Mouse (Mus musculus) c-Kit-positive CD71-positive TER-119-positive erythroid progenitor cells, embryonic 14.5 days (primary cell): ENCODE results near the gene Igf2r.

ENCODE experiments used
- DNase-seq: peaks from one replicate; pipeline ENCODE4 v3.0.0-alpha.2; 2013; ENCODE audit warnings: low spot score

Igf2r gene

GRCm38 (mm10) chr17:12749421-12750367 lies 19.8 kb downstream of the Igf2r start:
- DNase-seq = no peak

DNA sequence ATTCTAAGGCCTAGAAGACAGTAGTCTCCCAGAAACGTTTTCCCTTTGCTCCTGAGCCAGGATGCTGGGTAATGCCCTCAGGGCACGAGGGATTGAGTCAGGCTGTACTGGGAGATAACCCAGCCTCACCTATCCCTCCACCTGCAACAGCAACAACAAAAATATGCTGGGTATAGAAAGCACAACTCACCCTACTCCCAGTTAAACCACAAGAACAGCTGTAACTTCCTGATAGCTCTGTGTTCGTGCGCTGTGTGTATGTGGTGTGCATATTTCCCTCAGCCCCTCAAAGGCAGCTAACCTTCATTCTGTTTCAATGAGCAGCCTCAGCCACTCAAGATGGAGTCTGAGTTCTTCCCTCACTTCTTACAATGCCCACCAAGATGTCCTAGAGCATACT lies 23.7 kb downstream of the Igf2r start:
- peak; percentile 52 for DNase-seq

DNA sequence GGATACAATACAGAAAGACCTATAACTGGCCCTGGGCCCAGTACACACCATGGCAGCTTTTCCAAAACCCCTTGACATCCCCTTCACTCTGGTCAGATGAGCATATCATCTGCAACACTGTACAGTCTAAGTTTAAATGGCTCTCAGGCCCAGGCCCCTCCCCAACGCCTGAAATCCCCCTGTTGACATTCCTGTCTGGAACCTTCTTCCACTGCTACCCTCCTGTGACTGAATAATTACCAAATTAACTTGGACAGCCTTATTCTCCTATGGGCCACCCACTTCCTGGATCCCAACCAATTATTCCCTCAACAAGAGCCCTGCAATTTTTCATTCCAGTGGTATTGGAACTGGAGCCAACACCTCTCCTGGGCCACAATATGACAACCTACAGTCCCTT lies 25.4 kb downstream of the Igf2r start:
- no peak for DNase-seq

- no peak for DNase-seq
Observed at GRCm38 (mm10) chr17:12742151-12742908, 27.1 kb downstream of the Igf2r start.

DNA sequence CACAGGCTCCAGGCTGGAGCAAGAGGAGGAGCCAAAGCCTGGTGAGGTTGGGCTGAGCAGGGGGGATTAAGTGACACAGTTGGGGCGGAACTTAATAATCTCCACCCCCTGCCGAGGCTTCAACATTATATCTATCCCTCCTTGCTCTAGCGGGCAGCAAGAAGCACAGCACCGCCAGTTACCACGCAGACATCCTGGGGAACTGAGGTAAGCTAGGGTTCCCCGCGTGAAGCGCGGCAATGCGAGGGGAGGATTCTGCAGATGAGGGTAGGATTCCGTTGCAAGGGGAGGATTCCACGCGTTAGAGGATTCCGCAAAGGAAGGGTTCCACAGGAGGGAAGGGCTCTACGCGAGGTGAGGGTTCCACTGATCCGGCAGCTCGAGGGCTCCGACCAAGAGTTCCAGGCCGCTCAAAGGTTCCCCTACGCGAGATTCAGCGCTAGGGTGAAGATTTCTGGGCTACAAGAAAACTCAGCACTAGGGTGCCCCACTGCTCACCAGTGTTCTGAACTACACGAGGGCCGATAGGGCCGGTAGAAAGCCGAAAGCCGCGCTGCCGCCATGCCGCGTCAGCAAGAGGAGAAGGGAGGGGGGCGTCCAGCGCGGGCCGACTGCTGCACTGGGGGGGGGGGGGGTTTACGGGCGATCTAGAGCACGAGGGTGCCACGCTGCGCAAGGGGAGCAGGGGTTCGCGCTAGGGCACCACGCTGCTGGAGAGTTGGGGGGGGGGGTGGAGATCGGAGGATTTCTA lies 28.1 kb downstream of the Igf2r start:
- no peak for DNase-seq

- no peak for DNase-seq
Observed at GRCm38 (mm10) chr17:12740317-12740716, 29.1 kb downstream of the Igf2r start.

DNA sequence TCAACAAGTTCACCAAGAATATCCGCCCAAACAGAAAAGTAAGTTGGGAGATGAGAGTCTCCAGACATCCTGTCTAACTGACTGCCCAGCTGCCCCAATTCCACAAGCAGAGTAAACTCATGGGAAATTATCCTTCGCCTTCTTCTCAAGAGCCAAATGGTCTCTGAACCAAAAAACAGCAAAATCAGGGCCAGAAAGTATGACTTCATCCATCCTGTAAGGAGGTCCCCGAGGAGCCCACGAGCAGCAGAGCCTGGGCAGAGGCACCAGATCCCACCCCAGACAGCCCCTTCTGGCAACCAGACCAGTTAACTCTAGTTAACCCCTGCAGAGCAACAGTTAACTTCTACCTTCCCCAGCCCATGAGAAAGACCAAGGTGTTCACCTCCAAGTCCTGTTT lies 29.9 kb downstream of the Igf2r start:
- DNase-seq = no peak

DNA sequence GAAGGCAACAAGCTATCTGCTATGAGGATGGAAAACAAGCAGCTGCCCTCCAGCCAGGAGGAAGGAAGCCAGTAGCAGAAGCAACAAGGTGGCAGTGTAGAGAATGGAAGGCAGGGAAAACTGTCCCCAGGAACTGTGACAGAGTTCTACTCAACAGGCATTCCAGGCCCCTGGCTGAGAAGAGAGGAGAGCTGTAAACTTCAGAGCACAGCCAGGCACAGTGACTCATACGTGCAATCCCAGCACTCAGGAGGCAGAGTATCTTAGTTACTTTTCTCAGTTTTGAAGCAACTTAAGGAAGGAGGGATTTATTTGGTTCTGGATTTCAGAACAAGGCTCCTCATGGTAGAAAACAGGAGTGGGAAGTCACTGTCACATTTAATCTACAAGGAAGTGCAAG lies 31.5 kb downstream of the Igf2r start:
- no peak for DNase-seq

- DNase-seq = no peak
Observed at GRCm38 (mm10) chr17:12734205-12734857, 35.1 kb downstream of the Igf2r start.

GRCm38 (mm10) chr17:12733128-12733527 lies 36.3 kb downstream of the Igf2r start:
- DNase-seq = no peak

GRCm38 (mm10) chr17:12728536-12728935 lies 40.9 kb downstream of the Igf2r start:
- DNase-seq = no peak

DNA sequence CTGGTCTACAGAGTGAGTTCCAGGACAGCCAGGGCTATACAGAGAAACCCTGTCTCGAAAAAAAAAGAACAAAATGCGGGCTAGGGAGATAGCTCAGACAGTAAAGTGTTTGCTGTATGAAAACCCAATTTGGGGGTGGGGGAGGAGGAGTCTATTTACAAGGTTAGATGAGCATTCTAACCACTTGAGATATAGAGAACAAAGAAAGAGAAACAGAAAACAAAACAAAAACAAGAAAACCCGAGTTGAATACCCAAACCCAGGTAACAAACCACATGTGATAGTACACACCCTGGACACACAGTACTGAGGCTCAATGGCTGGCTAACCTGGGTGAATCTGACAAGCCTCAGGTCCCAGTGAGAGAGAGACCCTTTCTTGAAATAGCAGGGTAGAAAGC lies 41.7 kb downstream of the Igf2r start:
- no peak for DNase-seq

DNA sequence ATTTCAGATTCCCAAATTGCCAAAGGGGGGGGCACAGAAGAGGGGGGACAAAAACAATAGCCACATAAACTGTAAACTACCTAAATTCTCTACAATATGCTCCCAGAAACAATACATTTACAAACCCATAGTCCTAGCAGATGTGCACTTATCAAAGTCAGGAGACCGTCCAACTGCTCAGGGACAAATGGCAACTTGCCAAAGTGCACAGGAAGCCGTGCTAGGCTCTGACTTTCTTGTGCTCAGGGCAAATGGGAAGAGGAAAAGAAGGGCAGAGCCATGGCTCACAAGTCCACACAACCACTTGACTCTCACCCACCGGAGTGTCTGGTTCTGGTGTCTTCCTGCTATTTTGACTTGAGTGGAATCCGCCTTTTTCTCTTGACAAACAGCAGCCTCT lies 43.6 kb downstream of the Igf2r start:
- DNase-seq = no peak

- no peak for DNase-seq
Observed at GRCm38 (mm10) chr17:12724767-12725744, 44.4 kb downstream of the Igf2r start.

DNA sequence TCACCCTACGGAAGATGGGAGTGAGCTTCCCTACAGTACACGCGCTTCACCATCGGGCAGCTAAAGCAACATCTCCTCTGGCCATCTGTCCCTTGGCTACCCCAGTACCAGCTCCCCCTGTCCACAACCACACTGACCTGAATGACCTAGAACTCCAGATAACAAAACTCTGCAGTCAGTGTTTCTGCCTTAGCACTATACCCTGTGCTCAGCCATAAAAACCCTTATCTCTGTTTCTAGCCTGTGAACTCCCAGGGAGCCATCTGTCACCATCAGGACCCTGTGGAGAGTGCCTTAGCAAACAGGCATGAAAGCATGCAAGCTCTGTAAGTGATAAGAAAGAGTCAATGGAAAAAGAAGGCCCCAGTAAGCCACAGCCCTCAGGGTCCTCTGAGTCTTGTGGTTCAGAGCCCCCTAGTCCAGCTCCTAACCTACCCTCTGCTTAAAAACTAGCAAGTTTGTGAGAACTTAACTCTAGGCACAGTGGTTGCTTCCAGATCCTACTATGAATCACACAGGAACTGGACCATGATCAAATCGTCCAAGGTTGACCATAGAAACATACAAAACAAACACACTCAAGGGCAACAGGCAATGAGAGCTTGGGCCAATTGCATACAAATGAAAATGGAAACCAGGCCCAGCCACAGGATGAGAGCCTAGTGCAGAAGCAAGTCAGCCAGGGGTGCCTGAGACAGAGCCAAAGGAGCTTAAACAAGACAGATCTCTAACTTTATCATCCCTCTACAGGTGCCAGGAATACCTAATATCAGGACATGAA lies 45.3 kb downstream of the Igf2r start:
- DNase-seq = no peak

DNA sequence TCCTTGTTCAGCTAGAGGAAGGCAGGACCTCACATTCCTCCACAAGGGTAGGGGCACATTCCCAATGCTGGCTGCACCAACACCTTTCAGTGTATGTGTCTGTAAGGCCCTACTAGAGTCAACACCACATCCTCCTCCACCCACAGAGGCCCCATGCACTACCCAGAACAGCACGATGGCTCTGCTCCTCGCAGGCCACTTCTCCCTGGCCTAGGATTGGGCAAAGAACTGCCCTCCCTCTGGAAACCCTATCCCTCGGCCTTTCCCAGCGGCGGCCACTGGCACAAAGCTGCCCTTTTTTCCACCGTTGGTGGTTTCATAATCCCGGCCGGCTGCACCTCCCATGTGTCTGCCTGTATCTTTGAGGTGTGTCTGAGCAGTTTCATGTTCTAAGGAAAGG lies 46.8 kb downstream of the Igf2r start:
- DNase-seq = no peak

GRCm38 (mm10) chr17:12721118-12721886 lies 48.2 kb downstream of the Igf2r start:
- DNase-seq = no peak

GRCm38 (mm10) chr17:12718251-12718650 lies 51.2 kb downstream of the Igf2r start:
- DNase-seq = no peak

DNA sequence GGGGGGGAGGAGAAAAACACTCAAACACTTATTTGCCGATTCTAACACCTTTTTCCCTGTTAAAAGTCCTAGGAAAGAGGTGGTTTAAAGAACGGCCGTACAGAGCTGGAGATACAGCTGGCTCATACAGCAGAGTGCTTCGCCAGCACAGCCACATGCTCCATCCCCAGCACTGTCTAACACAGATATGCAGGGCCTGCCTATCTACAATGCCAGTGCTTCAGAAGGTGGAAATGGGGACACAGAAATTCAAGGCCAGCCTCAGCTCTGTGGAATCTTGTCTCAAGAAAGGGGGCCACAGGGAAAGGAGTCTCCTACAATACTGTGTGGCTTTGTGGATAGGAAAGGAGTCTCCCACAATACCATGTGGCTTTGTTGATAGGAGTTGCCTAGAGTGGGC lies 52.0 kb downstream of the Igf2r start:
- DNase-seq = no peak
